In the genomic region with DNA sequence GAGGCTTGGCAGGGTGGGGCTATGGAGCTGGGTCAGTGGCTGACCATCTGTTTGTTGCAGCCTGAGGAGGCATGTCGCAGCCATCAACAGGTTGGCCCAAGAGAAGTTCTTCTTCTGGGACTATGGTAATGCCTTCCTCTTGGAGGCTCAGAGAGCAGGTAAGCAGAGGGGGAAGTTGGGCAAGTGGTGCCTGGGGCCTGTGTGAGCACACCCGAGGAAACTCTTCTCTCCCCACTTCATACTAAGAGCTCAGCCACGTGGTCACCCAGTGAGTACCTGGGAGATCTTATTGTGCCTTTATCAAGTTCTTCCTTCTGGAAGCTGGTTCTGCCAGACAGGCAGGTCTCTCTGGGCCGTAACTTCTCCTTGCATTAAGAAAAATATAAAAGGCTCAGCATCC, we compare ENCODE assay signal across 36 mouse cellular contexts. TPM values are rescaled to one million over a fixed set of nuclear protein-coding genes. Genes with fewer than 3 reads are reported as not detected.
DNase-seq lines count a peak whose midpoint lies in the region; ATAC-seq and TF ChIP-seq lines count a peak whose summit lies in the region.
"Had no signal": no experiment of that assay in that cellular context is flagged by ENCODE, and none has a peak within 500 bp of the region (broad histone marks: within the 10 kb centered on the region; RNA-seq: fewer than 3 reads in every experiment).

No protein-coding gene starts in this region.

- H3K4me3 ChIP-seq in lung, adult 2 months (replicated peaks; ENCODE audit: extremely low read depth, low read depth, low read length): no peak overlapping the region
- no peak overlapping the region for H3K4me3 ChIP-seq in lung, postnatal 0 days (ENCODE audit: low read depth, low read length)
- H3K4me3 ChIP-seq: embryonic facial prominence, embryonic 10.5 days; embryonic facial prominence, embryonic 13.5 days; erythroblast, embryonic 14.5 days; forebrain, embryonic 12.5 days; forebrain, embryonic 15.5 days; hindbrain, embryonic 12.5 days; hindbrain, embryonic 15.5 days had no signal

- H3K9me3 ChIP-seq in lung, postnatal 0 days (ENCODE audit: low read length): no peaks in the 10 kb centered on the region
- H3K9me3 ChIP-seq: embryonic facial prominence, embryonic 10.5 days; embryonic facial prominence, embryonic 13.5 days; forebrain, embryonic 12.5 days; forebrain, embryonic 15.5 days; G1E; hindbrain, embryonic 12.5 days; hindbrain, embryonic 15.5 days had no signal

- DNase-seq in lung, adult 2 months: peak; percentile 23
- peak; percentile 76 for DNase-seq in lung, postnatal 0 days (ENCODE audit: low spot score)
- DNase-seq in lung, postnatal 36 days: peak; percentile 58
- no peak for DNase-seq in embryo, embryonic 10 days (ENCODE audit: low spot score)
- DNase-seq in layer of hippocampus, adult 8-10 months (ENCODE audit: low spot score in 2 of 2): no peak
- no peak for DNase-seq in gastrocnemius, postnatal 10 days
- DNase-seq in thymus, adult 18-20 months: no peak
- DNase-seq: adrenal gland, postnatal 10 days; adrenal gland, postnatal 36 days; B cell, adult 2 months; cerebellum, adult 18-20 months; cerebellum, adult 9-10 months; cerebellum, postnatal 25 days; embryo, embryonic 11 days; gastrocnemius, postnatal 36 days had no signal

- no peak overlapping the region for H3K4me2 ChIP-seq in lung, postnatal 0 days (replicated peaks; ENCODE audit: low read depth, low read length)
- H3K4me2 ChIP-seq: embryonic facial prominence, embryonic 13.5 days; forebrain, embryonic 12.5 days; forebrain, embryonic 15.5 days; heart, embryonic 11.5 days; hindbrain, embryonic 12.5 days; hindbrain, embryonic 15.5 days had no signal

- no peaks in the 10 kb centered on the region for H3K4me1 ChIP-seq in lung, adult 2 months (ENCODE audit: control insufficient read depth, insufficient read depth, low read length)
- no peaks in the 10 kb centered on the region for H3K4me1 ChIP-seq in lung, postnatal 0 days (ENCODE audit: insufficient read depth, low read depth, low read length)
- H3K4me1 ChIP-seq: forebrain, embryonic 12.5 days; forebrain, embryonic 15.5 days; hindbrain, embryonic 12.5 days; hindbrain, embryonic 15.5 days had no signal

- no peak for TF ChIP-seq POLR2A in lung, adult 2 months (IDR thresholded peaks at IDR 0.05; ENCODE audit: borderline replicate concordance, extremely low read depth, low read depth, low read length)

- peak; percentile 15; the same call in 1 of the 2 replicates for TF ChIP-seq EP300 in lung, postnatal 0 days (IDR thresholded peaks at IDR 0.05)

- no peak overlapping the region for H3K27ac ChIP-seq in lung, postnatal 0 days (ENCODE audit: low read length)
- H3K27ac ChIP-seq: embryonic facial prominence, embryonic 10.5 days; embryonic facial prominence, embryonic 13.5 days; forebrain, embryonic 12.5 days; forebrain, embryonic 15.5 days; hindbrain, embryonic 12.5 days; hindbrain, embryonic 15.5 days had no signal

- H3K27me3 ChIP-seq in lung, postnatal 0 days (replicated peaks; ENCODE audit: insufficient read depth, low read length): no peaks in the 10 kb centered on the region
- H3K27me3 ChIP-seq: embryonic facial prominence, embryonic 13.5 days; forebrain, embryonic 12.5 days; forebrain, embryonic 15.5 days; hindbrain, embryonic 12.5 days; hindbrain, embryonic 15.5 days; Patski had no signal

- no peak overlapping the region for H3K9ac ChIP-seq in lung, postnatal 0 days (replicated peaks; ENCODE audit: low read depth)
- H3K9ac ChIP-seq: embryonic facial prominence, embryonic 13.5 days; forebrain, embryonic 12.5 days; forebrain, embryonic 15.5 days; hindbrain, embryonic 12.5 days; hindbrain, embryonic 15.5 days had no signal

- WGBS in lung, adult 2 months: 59% methylated on average over 4 of the region's 4 CpGs
- WGBS in lung, postnatal 0 days: 57% methylated on average over 4 of the region's 4 CpGs

- no peak for TF ChIP-seq CTCF in lung, adult 2 months (IDR thresholded peaks at IDR 0.05; ENCODE audit: insufficient read depth, low read length)
- no peak for TF ChIP-seq CTCF in lung, postnatal 0 days (IDR thresholded peaks at IDR 0.05)

- ATAC-seq in lung, postnatal 0 days: peak; percentile 90
- peak; percentile 43; the same call in 1 of the 2 replicates for ATAC-seq in megakaryocyte progenitor cell, adult 5-6 weeks (replicated peaks; ENCODE audit: poor library complexity)
- ATAC-seq: forebrain, embryonic 15.5 days; Patski had no signal

- no peaks in the 10 kb centered on the region for H3K36me3 ChIP-seq in lung, postnatal 0 days (ENCODE audit: insufficient read depth, low read length)
- H3K36me3 ChIP-seq: embryonic facial prominence, embryonic 10.5 days; embryonic facial prominence, embryonic 13.5 days; forebrain, embryonic 12.5 days; forebrain, embryonic 15.5 days; G1E; hindbrain, embryonic 12.5 days; hindbrain, embryonic 15.5 days had no signal

RNA-seq across cellular contexts. Expression of gene Uroc1, which starts 14.1 kb away (rescaled TPM):
- 0.08 and 0.12 TPM in 2 replicates for polyA plus RNA-seq in lung, adult 2 months (2012; rRNA removed)
- polyA plus RNA-seq in lung, postnatal 0 days (2015; fragmentation: Nextera tagmentation; extraction: Ambion mirVana): not detected in 2 replicates
- not detected in 2 replicates for total RNA-seq in megakaryocyte progenitor cell, adult 5-6 weeks (2015)
- not detected in 2 replicates for total RNA-seq in megakaryocyte progenitor cell, adult 5-6 weeks (2017)
- total RNA-seq in layer of hippocampus, adult 8-10 months (2022): not detected
- total RNA-seq in gastrocnemius, postnatal 10 days (2021): not detected
- total RNA-seq: CH12.LX; common myeloid progenitor, adult 5-6 weeks; G1E; granulocyte monocyte progenitor cell, adult 5-6 weeks; heart, adult 8-10 months; heart, postnatal 25 days; hematopoietic stem cell, adult 5-6 weeks had no signal
- polyA plus RNA-seq: embryonic facial prominence, embryonic 13.5 days; erythroblast, embryonic 14.5 days; forebrain, embryonic 12.5 days; forebrain, embryonic 15.5 days; G1E; heart, embryonic 11.5 days; heart, embryonic 14.5 days; heart, postnatal 0 days; hindbrain, embryonic 12.5 days; hindbrain, embryonic 15.5 days had no signal

RNA-seq across cellular contexts. Expression of gene Zxdc, which starts 22.1 kb away (rescaled TPM):
- polyA plus RNA-seq in lung, adult 2 months (2012; rRNA removed): 20.3 and 37.6 TPM in 2 replicates
- polyA plus RNA-seq in lung, postnatal 0 days (2015; fragmentation: Nextera tagmentation; extraction: Ambion mirVana): 6.5 and 6.9 TPM in 2 replicates
- total RNA-seq in megakaryocyte progenitor cell, adult 5-6 weeks (2015): 11.1 and 11.8 TPM in 2 replicates
- 8.7 and 9.6 TPM in 2 replicates for total RNA-seq in megakaryocyte progenitor cell, adult 5-6 weeks (2017)
- 10 to 100 TPM; 27.3 to 31.8 (median 30.4) TPM for total RNA-seq in layer of hippocampus, adult 8-10 months (2022)
- total RNA-seq in gastrocnemius, postnatal 10 days (2021): 10 to 100 TPM; 14.3 to 16.9 TPM

RNA-seq across cellular contexts. Expression of gene Chst13, which starts 22.2 kb away (rescaled TPM):
- polyA plus RNA-seq in lung, adult 2 months (2012; rRNA removed): 0.28 and 0.53 TPM in 2 replicates
- 0.08 and 0.10 TPM in 2 replicates for polyA plus RNA-seq in lung, postnatal 0 days (2015; fragmentation: Nextera tagmentation; extraction: Ambion mirVana)
- 17.3 and 20.7 TPM in 2 replicates for total RNA-seq in megakaryocyte progenitor cell, adult 5-6 weeks (2015)
- 10.9 and 11.3 TPM in 2 replicates for total RNA-seq in megakaryocyte progenitor cell, adult 5-6 weeks (2017)
- total RNA-seq in layer of hippocampus, adult 8-10 months (2022): not detected
- 1 to 10 TPM; 1.8 TPM for total RNA-seq in gastrocnemius, postnatal 10 days (2021)
- total RNA-seq: adrenal gland, adult 18-20 months; common myeloid progenitor, adult 5-6 weeks; gastrocnemius, adult 8-10 months; gastrocnemius, postnatal 36 days; heart, postnatal 25 days; hematopoietic stem cell, adult 5-6 weeks had no signal
- polyA plus RNA-seq: erythroblast, embryonic 14.5 days; forebrain, embryonic 12.5 days; forebrain, embryonic 15.5 days; heart, embryonic 14.5 days; heart, postnatal 0 days; hindbrain, embryonic 15.5 days had no signal

RNA-seq across cellular contexts. Expression of gene BC048671, which starts 46.2 kb away (rescaled TPM):
- polyA plus RNA-seq in lung, adult 2 months (2012; rRNA removed): not detected in 2 replicates
- not detected in 2 replicates for polyA plus RNA-seq in lung, postnatal 0 days (2015; fragmentation: Nextera tagmentation; extraction: Ambion mirVana)
- not detected in 2 replicates for total RNA-seq in megakaryocyte progenitor cell, adult 5-6 weeks (2015)
- total RNA-seq in megakaryocyte progenitor cell, adult 5-6 weeks (2017): not detected in 2 replicates
- total RNA-seq in layer of hippocampus, adult 8-10 months (2022): not detected
- not detected for total RNA-seq in gastrocnemius, postnatal 10 days (2021)
- total RNA-seq: adrenal gland, adult 18-20 months; adrenal gland, postnatal 10 days; adrenal gland, postnatal 36 days; CH12.LX; common myeloid progenitor, adult 5-6 weeks; G1E; gastrocnemius, adult 8-10 months; gastrocnemius, postnatal 36 days; granulocyte monocyte progenitor cell, adult 5-6 weeks; heart, adult 8-10 months; heart, postnatal 25 days; hematopoietic stem cell, adult 5-6 weeks had no signal
- polyA plus RNA-seq: embryonic facial prominence, embryonic 10.5 days; embryonic facial prominence, embryonic 13.5 days; erythroblast, embryonic 14.5 days; forebrain, embryonic 12.5 days; forebrain, embryonic 15.5 days; G1E; heart, embryonic 11.5 days; heart, embryonic 14.5 days; heart, postnatal 0 days; hindbrain, embryonic 12.5 days; hindbrain, embryonic 15.5 days; Patski had no signal

Comparison
In these comparisons a context has a peak if more than half of its experiments do, and no peak if none do; other contexts are left out.
1. DNase-seq: peak in lung, adult 2 months (single experiment), lung, postnatal 0 days (single experiment) and lung, postnatal 36 days (single experiment); none in embryo, embryonic 10 days (single experiment), layer of hippocampus, adult 8-10 months (0 of 2), gastrocnemius, postnatal 10 days (single experiment) and thymus, adult 18-20 months (0 of 2).
2. RNA of gene Chst13, which starts 22.2 kb away (total RNA-seq): 10.9 to 20.7 TPM in megakaryocyte progenitor cell, adult 5-6 weeks; 1.8 TPM in gastrocnemius, postnatal 10 days and not detected in layer of hippocampus, adult 8-10 months; every median in the first group is over 4 times any median in the second.